Mouse (Mus musculus): ENCODE results near the gene Prdm10. TPM values are rescaled to one million over a fixed set of nuclear protein-coding genes. Genes with fewer than 3 reads are reported as not detected.

The Prdm10 gene
- polyA plus RNA-seq, 2 experiments: 5.5 to 14.6 TPM

DNA sequence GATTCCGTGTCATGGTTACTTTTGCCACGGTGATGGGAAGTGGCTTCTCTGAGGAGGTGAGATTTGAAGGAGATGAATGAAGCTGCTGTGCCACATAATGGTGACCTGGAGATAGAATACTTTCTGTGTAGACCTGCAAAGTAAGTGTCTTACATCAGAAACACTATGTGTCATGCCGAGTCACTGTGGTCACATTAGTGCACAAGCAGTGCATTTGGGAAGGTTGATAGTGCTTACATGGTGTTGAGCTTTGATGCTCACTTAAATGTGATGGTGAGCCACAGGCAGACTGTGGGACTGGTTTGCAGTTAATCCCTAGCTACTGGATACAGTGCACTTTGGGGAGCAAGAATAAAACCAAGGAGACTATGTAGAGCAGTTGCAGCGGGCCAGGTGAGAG, 131.8 kb downstream of the Prdm10 start:
- H3K9ac ChIP-seq (ENCODE audit: low read depth, low read length, severe bottlenecking): no peak overlapping the region
- DNase-seq (ENCODE audit: low spot score) (no peak), ATAC-seq (ENCODE audit: low FRiP score, low read depth) (no peak)
- no peaks in the 10 kb centered on the region for H3K27me3 ChIP-seq (ENCODE audit: control insufficient read depth, insufficient read depth, low read length)
- no peaks in the 10 kb centered on the region for H3K4me1 ChIP-seq (ENCODE audit: control insufficient read depth, insufficient read depth, low read length)
- no peaks in the 10 kb centered on the region for H3K9me3 ChIP-seq (ENCODE audit: control insufficient read depth, low read length)
- no peak for TF ChIP-seq POLR2A (IDR thresholded peaks at IDR 0.05; ENCODE audit: borderline replicate concordance, extremely low read depth, insufficient read depth, insufficient read length)
- H3K36me3 ChIP-seq (ENCODE audit: control insufficient read depth, insufficient read depth, low read length): peaks cover 91% of the 10 kb centered on the region
- 90% methylated on average over 4 of the region's 4 CpGs for WGBS
- no peak overlapping the region for H3K27ac ChIP-seq (replicated peaks; ENCODE audit: low read depth, low read length)
- no peak overlapping the region for H3K4me2 ChIP-seq (replicated peaks; ENCODE audit: low read depth, low read length, severe bottlenecking)
- no peak overlapping the region for H3K4me3 ChIP-seq (replicated peaks; ENCODE audit: low read length)

DNA sequence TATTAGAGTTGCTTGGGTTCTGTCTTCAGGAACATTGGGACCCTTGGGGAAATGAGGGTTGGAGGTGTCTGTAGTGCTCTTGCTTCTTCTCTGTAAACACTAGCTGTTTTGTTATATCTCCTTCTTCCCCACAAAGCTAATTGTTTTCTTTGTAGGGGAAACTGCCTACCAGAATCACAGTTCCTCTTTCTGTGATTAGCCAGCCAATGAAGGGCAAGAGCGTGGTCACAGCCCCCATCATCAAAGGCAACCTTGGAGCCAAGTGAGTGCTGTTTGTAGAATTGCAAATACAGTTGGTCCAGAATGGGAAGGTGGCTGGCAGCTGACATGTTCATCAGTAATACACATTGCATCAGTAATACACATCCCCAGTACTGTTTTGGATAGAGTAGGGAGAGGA, 138.5 kb downstream of the Prdm10 start:
- no peak overlapping the region for H3K9ac ChIP-seq (ENCODE audit: low read depth, low read length, severe bottlenecking)
- ATAC-seq (ENCODE audit: low FRiP score, low read depth) (no peak), DNase-seq (ENCODE audit: low spot score) (no peak)
- H3K4me3 ChIP-seq (replicated peaks; ENCODE audit: low read length): no peak overlapping the region
- TF ChIP-seq POLR2A (IDR thresholded peaks at IDR 0.05; ENCODE audit: borderline replicate concordance, extremely low read depth, insufficient read depth, insufficient read length): no peak
- H3K9me3 ChIP-seq (ENCODE audit: control insufficient read depth, low read length): no peaks in the 10 kb centered on the region
- no peaks in the 10 kb centered on the region for H3K27me3 ChIP-seq (ENCODE audit: control insufficient read depth, insufficient read depth, low read length)
- peaks cover 85% of the 10 kb centered on the region for H3K36me3 ChIP-seq (ENCODE audit: control insufficient read depth, insufficient read depth, low read length)
- 96% methylated on average over 1 of the region's 1 CpGs for WGBS
- H3K4me1 ChIP-seq (ENCODE audit: control insufficient read depth, insufficient read depth, low read length): no peaks in the 10 kb centered on the region
- H3K4me2 ChIP-seq (replicated peaks; ENCODE audit: low read depth, low read length, severe bottlenecking): no peak overlapping the region
- no peak overlapping the region for H3K27ac ChIP-seq (replicated peaks; ENCODE audit: low read depth, low read length)

DNA sequence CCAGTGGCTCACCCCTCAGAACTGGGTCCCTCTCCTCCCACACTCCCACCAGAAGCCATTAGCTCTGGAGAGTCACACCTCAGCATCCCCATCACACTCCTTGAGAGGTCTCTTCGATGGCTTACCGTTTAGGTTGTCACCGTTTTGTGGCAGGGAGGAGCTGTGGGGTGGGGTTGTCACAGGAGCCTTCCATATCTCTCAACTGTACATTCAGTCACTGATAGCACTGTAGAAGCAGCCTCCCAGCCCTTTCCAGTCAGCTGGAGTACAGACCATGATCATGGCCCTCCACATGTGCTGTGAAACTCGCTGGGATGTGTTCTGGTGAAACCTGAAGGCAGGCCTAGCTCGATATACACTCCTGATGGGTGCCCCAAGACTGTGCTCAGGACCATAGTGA, 141.8 kb downstream of the Prdm10 start:
- Histone ChIP-seq H3K4me3 (replicated peaks; ENCODE audit: low read length) (no peak overlapping the region), H3K4me1 (ENCODE audit: control insufficient read depth, insufficient read depth, low read length) (no peaks in the 10 kb centered on the region), H3K36me3 (ENCODE audit: control insufficient read depth, insufficient read depth, low read length) (peaks cover 60% of the 10 kb centered on the region), H3K27me3 (ENCODE audit: control insufficient read depth, insufficient read depth, low read length) (no peaks in the 10 kb centered on the region), H3K9me3 (ENCODE audit: control insufficient read depth, low read length) (no peaks in the 10 kb centered on the region), H3K27ac (replicated peaks; ENCODE audit: low read depth, low read length) (no peak overlapping the region), H3K9ac (ENCODE audit: low read depth, low read length, severe bottlenecking) (no peak overlapping the region), H3K4me2 (replicated peaks; ENCODE audit: low read depth, low read length, severe bottlenecking) (no peak overlapping the region)
- no peak for ATAC-seq (ENCODE audit: low FRiP score, low read depth)
- 93% methylated on average over 5 of the region's 5 CpGs for WGBS
- no peak for DNase-seq (ENCODE audit: low spot score)
- TF ChIP-seq POLR2A (IDR thresholded peaks at IDR 0.05; ENCODE audit: borderline replicate concordance, extremely low read depth, insufficient read depth, insufficient read length): no peak

DNA sequence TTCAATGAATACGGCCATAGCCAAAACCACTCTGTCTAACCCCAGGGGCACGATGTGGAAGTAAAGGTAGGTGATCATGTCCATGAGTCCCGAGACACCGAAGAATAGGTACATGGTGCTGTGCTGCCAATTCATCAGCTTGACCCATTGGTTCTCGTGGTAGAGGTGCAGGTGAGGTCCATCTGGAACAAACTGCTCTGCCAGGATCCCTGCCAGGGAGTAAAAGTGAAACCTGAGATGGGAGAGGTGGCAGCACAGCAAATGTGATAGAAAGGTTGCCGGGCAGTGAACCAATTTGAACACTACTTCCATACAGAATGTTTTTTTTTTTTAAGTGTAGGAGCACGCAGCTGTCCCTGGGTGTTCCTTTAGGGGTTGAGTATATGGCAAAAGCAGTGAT, 148.6 kb downstream of the Prdm10 start:
- 72% methylated on average over 7 of the region's 7 CpGs for WGBS
- Histone ChIP-seq H3K4me2 (replicated peaks; ENCODE audit: low read depth, low read length, severe bottlenecking) (no peak overlapping the region), H3K9me3 (ENCODE audit: control insufficient read depth, low read length) (no peaks in the 10 kb centered on the region)

DNA sequence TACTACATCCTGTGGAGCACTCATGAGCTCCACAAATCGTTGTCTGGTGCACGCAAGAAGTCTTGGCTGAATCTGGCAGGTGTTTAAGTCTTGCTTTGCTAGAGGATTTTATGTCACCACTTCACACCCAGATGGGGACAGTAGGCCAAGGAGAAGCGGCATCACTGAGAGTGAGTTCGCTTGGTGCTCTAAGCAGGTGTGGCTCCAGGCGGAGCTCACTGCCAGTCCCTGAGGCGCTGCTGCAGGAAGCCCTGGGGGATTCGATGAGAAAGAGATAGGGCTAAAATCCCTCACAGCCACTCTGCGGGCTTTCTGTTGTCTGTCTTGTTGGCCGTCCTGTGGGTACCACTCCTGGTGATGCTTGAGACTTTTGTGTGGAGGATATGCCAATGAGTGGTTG, 149.7 kb downstream of the Prdm10 start:
- no peaks in the 10 kb centered on the region for H3K4me1 ChIP-seq (ENCODE audit: control insufficient read depth, insufficient read depth, low read length)
- no peak for DNase-seq (ENCODE audit: low spot score)
- 70% methylated on average over 9 of the region's 9 CpGs for WGBS
- no peaks in the 10 kb centered on the region for H3K27me3 ChIP-seq (ENCODE audit: control insufficient read depth, insufficient read depth, low read length)
- H3K36me3 ChIP-seq (ENCODE audit: control insufficient read depth, insufficient read depth, low read length): no peaks in the 10 kb centered on the region
- H3K4me2 ChIP-seq (replicated peaks; ENCODE audit: low read depth, low read length, severe bottlenecking): no peak overlapping the region
- no peak overlapping the region for H3K9ac ChIP-seq (ENCODE audit: low read depth, low read length, severe bottlenecking)
- no peak for TF ChIP-seq POLR2A (IDR thresholded peaks at IDR 0.05; ENCODE audit: borderline replicate concordance, extremely low read depth, insufficient read depth, insufficient read length)
- no peak overlapping the region for H3K27ac ChIP-seq (replicated peaks; ENCODE audit: low read depth, low read length)
- H3K4me3 ChIP-seq (replicated peaks; ENCODE audit: low read length): no peak overlapping the region
- ATAC-seq (ENCODE audit: low FRiP score, low read depth): no peak
- H3K9me3 ChIP-seq (ENCODE audit: control insufficient read depth, low read length): no peaks in the 10 kb centered on the region

More for the DNA sequence above, 148.6 kb downstream of the Prdm10 start:
- no peak for ATAC-seq (ENCODE audit: low FRiP score, low read depth)
- Histone ChIP-seq H3K4me3 (replicated peaks; ENCODE audit: low read length) (no peak overlapping the region), H3K9ac (ENCODE audit: low read depth, low read length, severe bottlenecking) (no peak overlapping the region), H3K36me3 (ENCODE audit: control insufficient read depth, insufficient read depth, low read length) (peaks cover 6% of the 10 kb centered on the region; the same call in 1 of the 2 replicates), H3K27ac (replicated peaks; ENCODE audit: low read depth, low read length) (no peak overlapping the region), H3K27me3 (ENCODE audit: control insufficient read depth, insufficient read depth, low read length) (no peaks in the 10 kb centered on the region), H3K4me1 (ENCODE audit: control insufficient read depth, insufficient read depth, low read length) (no peaks in the 10 kb centered on the region)
- no peak for DNase-seq (ENCODE audit: low spot score)
- TF ChIP-seq POLR2A (IDR thresholded peaks at IDR 0.05; ENCODE audit: borderline replicate concordance, extremely low read depth, insufficient read depth, insufficient read length): no peak

Other genes starting within 250 kb of the Prdm10 start
- 8.3 and 8.7 TPM in 2 replicates for gene Zbtb44, start 249.9 kb upstream of the Prdm10 start, polyA plus RNA-seq (2012; rRNA removed)
- gene Zbtb44, start 249.9 kb upstream of the Prdm10 start, polyA plus RNA-seq (2014; fragmentation: Nextera tagmentation; extraction: Ambion mirVana): 6.9 and 7.8 TPM in 2 replicates
- 7.8 and 8.4 TPM in 2 replicates for gene St14, start 148.7 kb upstream of the Prdm10 start, polyA plus RNA-seq (2012; rRNA removed)
- 11.4 and 12.3 TPM in 2 replicates for gene St14, start 148.7 kb upstream of the Prdm10 start, polyA plus RNA-seq (2014; fragmentation: Nextera tagmentation; extraction: Ambion mirVana)
- 228 and 253 TPM in 2 replicates for gene Aplp2, start 68.7 kb upstream of the Prdm10 start, polyA plus RNA-seq (2012; rRNA removed)
- 202 and 203 TPM in 2 replicates for gene Aplp2, start 68.7 kb upstream of the Prdm10 start, polyA plus RNA-seq (2014; fragmentation: Nextera tagmentation; extraction: Ambion mirVana)
- 31.6 and 39.6 TPM in 2 replicates for gene Nfrkb, start 105.7 kb downstream of the Prdm10 start, polyA plus RNA-seq (2012; rRNA removed)
- gene Nfrkb, start 105.7 kb downstream of the Prdm10 start, polyA plus RNA-seq (2014; fragmentation: Nextera tagmentation; extraction: Ambion mirVana): 23.4 and 28.3 TPM in 2 replicates
- gene Tmem45b, start 183.9 kb downstream of the Prdm10 start, polyA plus RNA-seq (2012; rRNA removed): not detected in 2 replicates
- 0.14 TPM in 1 of 2 replicates, not detected in the other for gene Tmem45b, start 183.9 kb downstream of the Prdm10 start, polyA plus RNA-seq (2014; fragmentation: Nextera tagmentation; extraction: Ambion mirVana)